Mouse (Mus musculus): ENCODE results near the gene Tmco5.

- TF ChIP-seq CTCF (IDR thresholded peaks at IDR 0.05; ENCODE audit: low read depth) (no peak), EP300 (IDR thresholded peaks at IDR 0.05; ENCODE audit: low read depth) (no peak)
These were observed 57.9 kb downstream of the Tmco5 start for GRCm38 (mm10) chr2:116936371-116936770.

Data from liver, postnatal 0 days (tissue).